Mouse (Mus musculus) activated CD4-positive, CD25-positive, alpha-beta regulatory T cell, adult 9 weeks (primary cell): ENCODE results near the gene Rars. TPM values are rescaled to one million over a fixed set of nuclear protein-coding genes. Genes with fewer than 3 reads are reported as not detected.

Experiments used
- polyA plus RNA-seq: library from polyadenylated mRNA; unstranded; fragments of 100-300 nt; shearing (Covaris generic); gene quantifications from one replicate; pipeline ENCODE4 v1.2.1, GENCODE M21; 2017

Gene Rars
- polyA plus RNA-seq, result 74.4 TPM

DNA sequence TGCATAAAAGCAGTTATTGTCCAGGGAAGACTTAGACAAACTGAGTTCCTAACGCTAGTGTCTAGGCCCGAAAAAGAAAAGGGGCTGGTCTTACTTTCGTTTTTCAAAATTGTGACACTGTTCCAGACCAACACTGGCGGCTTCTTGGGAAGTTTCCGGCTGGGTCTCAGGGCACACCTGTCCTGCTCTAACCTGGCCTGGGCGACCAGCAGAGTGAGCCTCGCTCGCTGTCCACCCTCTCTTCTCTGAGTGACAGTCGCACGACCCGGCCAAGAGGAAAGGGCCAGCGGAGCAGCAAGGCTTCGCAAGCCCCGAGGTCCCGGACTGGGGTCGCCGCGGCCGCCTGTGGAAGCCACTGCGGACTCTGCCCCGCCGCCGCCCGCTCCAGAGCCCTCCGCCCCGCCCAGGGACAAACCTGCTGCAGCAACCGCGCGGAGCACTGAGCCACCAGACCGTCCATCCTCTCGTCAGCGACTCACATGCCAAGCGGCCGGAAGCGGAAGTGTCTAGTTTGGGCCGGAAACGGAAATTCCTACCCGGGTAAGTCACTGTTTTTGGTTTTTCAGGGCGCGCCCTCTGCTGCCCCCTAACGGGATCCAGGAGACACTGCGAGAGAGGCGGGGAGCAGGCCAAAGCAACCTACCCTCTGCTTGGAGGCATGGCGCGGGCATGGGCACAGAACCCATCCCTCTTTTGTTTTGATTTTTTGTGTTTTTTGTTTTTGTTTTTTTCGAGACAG is at the start of gene Rars:
Gene Rars, minus strand, starts transcription at position 485 of the 739 bp plus-strand sequence.

DNA sequence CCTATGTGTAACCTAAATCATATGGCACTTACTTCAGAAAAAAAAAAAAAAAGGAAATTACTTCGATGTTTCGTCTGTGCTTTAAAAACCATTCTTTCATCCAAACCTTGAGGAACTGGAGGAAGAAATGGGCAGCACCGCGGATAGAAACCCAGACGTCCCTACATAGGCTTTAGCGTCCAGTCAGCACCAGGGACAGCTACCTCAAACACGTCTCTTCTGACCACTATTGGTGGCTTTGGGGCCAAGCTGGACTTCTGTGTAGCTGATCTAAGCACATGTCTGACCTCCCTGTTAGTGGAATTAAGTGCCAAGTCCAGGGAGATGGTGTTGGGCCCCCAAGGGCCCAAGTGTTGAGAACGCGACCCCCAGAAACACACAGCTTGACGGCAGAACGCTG is 35.4 kb downstream of the Rars start, which contains the start of gene Fbll1:
Gene Fbll1, minus strand, starts transcription at position 11 of the 400 bp plus-strand sequence.

DNA sequence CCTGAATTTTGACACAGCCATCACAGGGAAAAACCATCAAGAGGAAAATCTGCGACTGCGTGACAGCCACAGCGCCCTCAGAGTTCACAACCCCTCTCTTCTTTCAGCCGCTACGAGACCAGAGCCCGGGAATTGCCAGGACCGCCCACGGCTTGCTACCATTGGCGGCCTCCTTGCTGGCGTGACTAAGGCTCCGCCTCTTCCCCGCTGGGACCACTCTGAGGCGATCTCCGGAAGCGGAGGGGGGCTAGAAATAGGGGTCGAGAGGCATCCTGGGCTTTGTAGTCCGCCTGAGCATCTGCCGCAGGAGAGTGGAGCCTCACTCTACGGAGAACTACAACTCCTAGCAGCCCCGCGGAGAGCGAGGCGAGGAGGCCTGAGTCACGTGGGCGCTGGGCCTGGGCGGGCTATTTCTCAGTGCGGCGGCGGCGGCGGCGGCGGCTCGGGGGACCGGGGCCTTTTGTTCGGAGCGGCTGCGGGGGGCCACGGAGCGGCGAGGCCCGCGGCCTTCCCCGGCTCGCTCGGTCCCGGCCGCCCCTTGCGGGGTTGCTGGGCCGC is 65.0 kb downstream of the Rars start, which contains the start of gene Pank3:
Gene Pank3, plus strand, starts transcription at position 297 of the 558 bp plus-strand sequence.

Other genes with a start within 250 kb of the Rars start
- 10.7 TPM for gene Pank3, start 65.0 kb downstream of the Rars start, polyA plus RNA-seq
- not detected for gene Fbll1, start 35.6 kb downstream of the Rars start, polyA plus RNA-seq
- not detected for gene Wwc1, start 146.0 kb upstream of the Rars start, polyA plus RNA-seq